Mouse (Mus musculus) left cerebral cortex, postnatal 36 days (tissue): ENCODE results near the gene Aco1. TPM values are rescaled to one million over a fixed set of nuclear protein-coding genes. Genes with fewer than 3 reads are reported as not detected.
"Not testable (repeated sequence)": the region's sequence is repeated elsewhere in the genome, so short reads cannot be mapped to it uniquely, and the experiment has no call there.

Source experiments
- DNase-seq, 2 experiments: peaks; one replicate each; pipeline ENCODE4 v3.0.0; 2021 to 2022; ENCODE audit warnings: low spot score in 2 of 2, mixed read lengths in 1 of 2
- intact Hi-C: fragments of 180-260 bp; cut with DNase I; formaldehyde crosslinking; loops from one replicate; pipeline ENCODE4 v1.15.1; 2025
- total RNA-seq, 2 experiments: library from RNA; stranded (reverse); gene quantifications; 2 replicates each; pipeline ENCODE4 v1.2.3; 2021

Aco1 gene
- 10 to 100 TPM; 29.9 to 30.4 TPM for total RNA-seq

DNA sequence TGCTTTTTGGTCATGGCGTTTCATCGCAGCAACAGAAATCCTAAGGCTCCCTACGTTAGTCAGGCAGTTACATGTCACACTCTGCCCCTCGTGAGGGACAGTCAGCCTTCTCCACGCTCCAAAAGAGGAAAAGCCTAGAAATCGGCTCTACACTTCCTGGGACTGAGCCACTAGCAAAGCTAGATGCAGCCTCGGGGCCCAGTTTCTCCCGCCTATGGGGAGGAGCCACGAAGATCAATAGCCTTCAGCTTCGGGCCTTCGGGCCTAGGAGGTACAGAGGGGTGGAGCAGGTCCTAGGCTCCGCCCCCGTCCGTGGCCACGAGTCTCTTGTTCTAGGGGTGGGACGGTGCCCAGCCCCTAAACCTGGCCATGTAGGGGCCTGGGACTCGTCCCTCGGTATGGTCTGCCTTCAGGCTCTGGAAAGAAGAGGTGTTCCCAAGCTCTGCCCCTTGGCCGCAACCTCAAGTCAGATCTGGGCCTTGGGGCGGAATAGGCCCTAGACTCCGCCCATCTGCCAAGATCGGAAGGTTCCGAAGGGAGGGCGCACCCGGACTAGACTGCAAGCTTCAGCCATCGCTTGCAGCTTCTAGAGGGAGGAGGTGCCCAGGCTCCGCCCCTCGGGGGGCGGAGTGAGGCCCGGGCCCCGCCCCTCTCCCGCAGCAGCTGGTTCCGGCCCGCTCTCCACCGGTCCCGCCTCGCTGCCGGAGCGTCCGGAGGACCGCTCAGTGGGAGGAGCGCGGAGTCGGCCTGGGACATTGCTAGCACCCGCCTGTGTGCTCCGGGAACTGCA lies at the start of gene Aco1:
Gene Aco1, plus strand, starts transcription at position 339 of the 790 bp plus-strand sequence.
- peak; percentile 97 for DNase-seq
- intact Hi-C loops = loop anchor here (2.0 to 10.0 kb wide), 2 partner anchors 136 to 542 kb away; partner anchors contain the start of gene Ndufb6

DNA sequence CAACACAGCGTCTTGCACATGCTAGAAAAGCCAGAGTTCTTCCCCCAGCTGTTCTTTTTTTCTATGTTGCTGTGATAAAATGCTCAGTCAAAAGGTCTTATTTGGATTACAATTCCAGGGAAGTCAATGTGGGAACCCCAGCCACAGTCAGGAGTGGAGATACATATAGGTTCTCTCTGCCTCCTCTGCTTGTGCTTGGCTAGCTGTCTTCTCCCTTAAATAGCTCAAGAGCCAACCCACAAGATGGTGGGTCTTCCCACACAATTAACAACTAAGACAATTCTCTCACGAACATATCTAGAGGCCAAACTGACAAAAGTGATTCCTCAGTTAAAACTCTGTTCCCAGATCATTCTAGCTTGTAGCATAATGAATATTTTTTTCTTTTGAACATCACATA lies 47.9 kb upstream of the Aco1 start:
- intact Hi-C loops = no loop called here
- no peak for DNase-seq

- intact Hi-C loops = loop anchor here (2.0 kb wide), 1 partner anchor 32 kb away; no protein-coding TSS in a partner anchor
- DNase-seq = peak; percentile 23 to 26
Observed at GRCm38 (mm10) chr4:40102996-40103395, 39.9 kb upstream of the Aco1 start.

GRCm38 (mm10) chr4:40106004-40106536 lies 36.8 kb upstream of the Aco1 start:
- intact Hi-C loops = no loop called here
- DNase-seq = no peak

- intact Hi-C loops = no loop called here
- no peak for DNase-seq
Observed at GRCm38 (mm10) chr4:40108030-40108429, 34.9 kb upstream of the Aco1 start.

DNA sequence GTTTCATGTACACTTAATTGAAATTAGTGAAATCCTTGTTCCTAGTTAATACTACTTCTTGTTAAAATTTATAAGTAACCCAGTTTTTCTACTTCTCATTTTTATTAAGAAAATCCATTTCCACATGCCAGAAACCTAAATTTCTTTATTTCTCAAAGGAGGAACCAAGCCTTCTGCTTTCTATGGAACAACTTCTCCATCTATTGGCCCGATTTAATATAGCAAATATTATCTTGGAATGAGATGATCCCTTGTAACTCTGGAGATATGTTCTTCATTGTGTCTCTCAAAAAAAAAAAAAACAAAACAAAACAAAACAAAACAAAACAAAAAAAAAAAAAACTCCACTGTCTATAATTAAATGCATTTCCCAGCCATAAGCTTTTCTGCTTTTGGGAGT lies 29.7 kb upstream of the Aco1 start:
- no peak for DNase-seq
- intact Hi-C loops = no loop called here

GRCm38 (mm10) chr4:40121221-40121620 lies 21.7 kb upstream of the Aco1 start:
- intact Hi-C loops = no loop called here
- no peak for DNase-seq

DNA sequence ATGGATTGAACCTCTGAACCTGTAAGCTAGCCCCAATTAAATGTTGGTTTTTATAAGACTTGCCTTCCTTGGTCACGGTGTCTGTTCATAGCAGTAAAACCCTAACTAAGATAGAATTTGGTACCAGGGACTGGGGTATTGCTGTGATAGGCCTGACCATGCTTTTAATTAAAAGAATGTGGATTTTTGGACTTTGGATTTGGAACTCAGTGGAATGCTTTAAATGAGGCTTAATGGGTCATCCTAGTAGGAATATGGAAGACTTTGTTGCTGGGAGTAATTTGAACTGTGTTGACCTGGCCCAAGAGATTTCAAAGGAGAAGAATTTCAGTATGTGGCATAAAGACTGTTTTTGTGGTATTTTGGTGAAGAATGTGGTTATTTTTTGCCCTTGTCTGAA lies 20.6 kb upstream of the Aco1 start:
- intact Hi-C loops, DNase-seq: not testable (repeated sequence)

DNA sequence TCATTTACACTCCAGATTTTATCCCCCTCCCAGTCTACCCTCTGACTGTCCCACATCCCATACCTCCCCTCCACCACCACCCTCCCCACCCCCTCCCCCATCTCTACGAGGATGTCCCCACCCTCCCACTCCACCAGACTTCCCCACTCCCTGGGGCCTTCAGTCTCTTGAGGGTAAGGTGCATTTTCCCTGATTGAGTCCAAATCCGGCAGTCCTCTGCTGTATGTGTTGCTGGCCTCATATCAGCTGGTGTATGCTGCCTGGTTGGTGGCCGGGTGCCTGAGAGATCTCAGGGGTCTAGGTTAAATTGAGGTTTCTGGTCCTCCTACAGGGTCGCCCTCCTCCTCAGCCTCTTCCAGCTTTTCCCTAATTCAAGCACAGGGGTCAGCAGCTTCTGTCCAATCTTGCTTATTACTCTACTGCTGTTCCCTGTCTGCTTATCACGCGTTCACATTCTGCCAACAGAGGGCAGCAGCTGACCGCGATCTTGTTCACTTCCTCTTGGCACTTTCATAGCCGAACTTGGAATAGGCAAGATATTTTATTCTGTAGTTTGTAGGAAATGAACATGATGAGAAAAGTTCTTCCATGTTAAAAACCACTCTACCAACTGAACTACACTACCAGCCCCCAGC lies 8.3 kb upstream of the Aco1 start:
- DNase-seq = peak; percentile 48 to 77
- intact Hi-C loops = loop anchor here (2.0 kb wide), 1 partner anchor 152 kb away; no protein-coding TSS in a partner anchor

DNA sequence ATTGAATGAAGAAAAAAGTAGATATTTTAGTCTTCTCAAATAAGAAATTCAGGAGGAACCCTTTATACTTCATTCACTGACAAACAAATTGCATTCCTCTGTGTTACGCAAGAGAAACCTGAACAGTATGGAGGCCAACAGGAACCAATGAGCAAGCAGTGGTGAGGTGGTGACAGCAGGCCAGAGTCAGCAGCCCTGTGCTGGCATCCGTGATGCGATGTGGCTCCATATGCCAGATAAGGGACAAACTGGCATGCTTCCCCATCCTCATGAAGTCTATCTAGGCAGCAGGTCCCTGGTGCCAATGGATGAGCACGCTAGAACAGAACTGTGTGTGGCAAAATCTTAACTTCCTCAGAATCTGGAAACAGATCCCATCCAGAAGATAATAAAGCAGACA lies 6.4 kb upstream of the Aco1 start:
- no peak for DNase-seq
- intact Hi-C loops = no loop called here

GRCm38 (mm10) chr4:40139663-40140255 lies 3.1 kb upstream of the Aco1 start:
- intact Hi-C loops = loop anchor here (10.0 kb wide), 1 partner anchor 545 kb away; no protein-coding TSS in a partner anchor
- DNase-seq = no peak

- intact Hi-C loops = loop anchor here (2.0 to 10.0 kb wide), 2 partner anchors 135 to 541 kb away; partner anchors contain the start of gene Ndufb6
- no peak for DNase-seq
Observed at GRCm38 (mm10) chr4:40143533-40143871, 621 bp downstream of the Aco1 start.

DNA sequence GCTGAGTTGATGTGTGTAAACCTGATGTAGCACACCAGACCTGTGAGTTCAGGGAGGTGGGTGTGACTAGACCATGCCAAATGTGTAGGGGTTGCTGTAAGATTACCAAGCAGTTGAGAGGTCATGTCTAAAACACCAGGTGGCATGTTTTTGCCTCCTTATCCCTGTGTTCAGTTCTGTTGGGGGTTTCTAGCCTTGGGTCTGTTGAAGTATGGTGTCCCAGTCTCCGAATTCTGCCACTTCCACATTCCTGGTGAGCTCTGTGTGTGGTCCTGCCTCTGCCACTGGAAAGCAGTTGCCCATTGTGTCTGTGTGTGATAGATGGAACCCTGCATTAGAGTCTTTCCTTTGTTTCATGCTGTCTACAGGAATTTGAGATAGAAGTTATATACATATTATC lies 1.7 kb downstream of the Aco1 start:
- intact Hi-C loops = loop anchor here (10.0 kb wide), 1 partner anchor 540 kb away; no protein-coding TSS in a partner anchor

DNA sequence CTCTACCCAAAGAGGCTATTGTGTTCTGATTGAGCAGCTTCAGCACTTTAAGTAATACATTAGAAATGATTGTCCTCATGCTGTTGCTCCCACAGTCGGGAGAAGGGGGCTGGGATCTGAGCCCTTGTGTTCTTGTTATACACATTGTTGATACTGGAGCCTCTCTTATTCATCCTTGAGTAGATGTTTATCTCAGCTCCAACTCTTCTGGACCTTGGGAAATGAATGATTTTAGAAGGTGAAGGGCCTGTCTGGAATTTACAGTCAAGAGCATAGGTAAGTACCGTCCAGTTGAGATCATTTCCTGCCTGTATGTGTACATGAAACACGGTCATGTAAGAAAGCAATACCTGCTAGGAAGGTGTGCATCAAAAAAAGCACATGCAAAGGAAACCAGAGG lies 2.1 kb downstream of the Aco1 start:
- intact Hi-C loops = loop anchor here (10.0 kb wide), 1 partner anchor 540 kb away; no protein-coding TSS in a partner anchor
- DNase-seq = no peak

More for the DNA sequence above, 1.7 kb downstream of the Aco1 start:
- DNase-seq = no peak

DNA sequence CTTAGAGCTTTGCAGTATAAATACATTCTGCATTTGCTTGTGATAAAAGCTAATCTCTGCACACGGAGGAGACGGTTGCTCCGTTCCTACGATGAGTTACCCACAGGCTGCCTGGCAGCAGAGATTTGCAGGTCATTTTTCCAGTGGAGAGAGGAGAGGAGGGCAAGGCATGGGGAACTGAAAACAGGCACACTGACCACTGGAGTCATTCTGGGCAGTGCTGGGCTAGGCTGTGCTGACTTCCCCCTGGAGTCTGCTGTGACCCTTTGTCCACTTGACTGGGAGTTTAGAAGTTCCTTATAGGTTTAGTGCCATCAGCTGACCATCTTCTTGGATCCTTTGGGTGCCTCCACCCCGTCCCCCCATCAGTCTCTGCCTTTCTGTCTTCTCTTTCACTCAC lies 5.4 kb downstream of the Aco1 start:
- DNase-seq = no peak
- intact Hi-C loops = loop anchor here (10.0 kb wide), 1 partner anchor 537 kb away; no protein-coding TSS in a partner anchor

DNA sequence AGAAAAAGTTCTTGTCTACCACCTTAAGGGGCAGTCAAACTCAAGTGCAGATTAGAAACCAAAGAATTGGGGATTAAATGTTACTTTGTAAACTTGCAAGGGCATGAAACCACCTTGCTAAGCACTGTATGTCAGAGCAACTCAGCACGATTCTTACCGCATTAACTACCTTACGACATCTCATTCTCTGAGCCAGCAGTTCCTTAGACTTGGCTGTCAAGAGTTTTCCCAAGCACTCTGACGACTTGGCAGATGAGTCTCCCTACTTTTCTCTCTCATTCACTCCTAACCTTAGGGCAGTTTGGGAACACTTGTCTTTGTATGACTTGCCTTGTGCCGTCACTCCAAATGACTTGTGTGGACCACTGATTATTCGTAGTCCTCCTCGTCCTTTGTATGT lies 7.2 kb downstream of the Aco1 start:
- no peak for DNase-seq
- intact Hi-C loops = no loop called here

DNA sequence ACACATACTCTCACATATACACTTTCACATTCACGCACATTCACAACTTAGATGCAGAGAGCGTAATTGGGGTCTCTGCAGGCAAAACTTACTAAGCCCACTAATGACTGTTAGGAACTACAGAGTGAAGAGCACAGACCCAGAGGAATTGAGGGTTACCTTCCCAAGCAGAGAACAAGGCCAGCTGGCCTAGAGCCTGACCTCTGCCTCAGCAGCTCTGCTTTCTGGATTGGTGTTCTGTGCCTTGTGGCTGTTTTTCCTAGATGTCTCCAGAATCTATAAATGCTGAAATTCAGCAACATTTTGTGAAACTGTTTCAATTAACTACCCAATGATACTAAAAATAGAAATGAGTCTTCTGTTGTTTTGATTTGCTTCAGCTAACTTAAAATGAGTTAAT lies 9.9 kb downstream of the Aco1 start:
- intact Hi-C loops = no loop called here
- DNase-seq = no peak

DNA sequence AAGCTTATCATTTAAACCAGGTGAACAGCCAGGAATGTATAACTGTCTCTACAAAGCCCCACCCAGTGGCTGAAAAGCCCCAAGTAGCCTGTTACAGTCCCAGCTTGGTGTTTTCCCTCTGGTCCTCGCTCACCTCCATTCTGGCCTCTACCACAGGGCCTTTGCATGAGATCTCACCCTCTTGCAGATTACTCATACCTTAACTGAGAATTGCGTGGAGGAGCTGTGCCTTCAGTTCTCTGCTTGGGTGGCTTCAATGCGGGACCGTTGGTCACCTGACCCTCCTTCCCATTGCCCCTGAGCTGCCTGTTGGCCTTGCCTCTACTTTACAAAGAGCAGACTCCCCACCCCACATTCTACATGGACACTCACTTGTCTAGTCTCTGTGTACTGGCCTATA lies 10.6 kb downstream of the Aco1 start:
- no peak for DNase-seq
- intact Hi-C loops = no loop called here

GRCm38 (mm10) chr4:40154751-40155150 lies 11.9 kb downstream of the Aco1 start:
- intact Hi-C loops = no loop called here
- no peak for DNase-seq

- no peak for DNase-seq
- intact Hi-C loops = no loop called here
Observed at GRCm38 (mm10) chr4:40155467-40155999, 12.7 kb downstream of the Aco1 start.
